Mouse (Mus musculus) liver, adult (tissue): ENCODE results near the gene Bcl2l11.

ENCODE experiments used
- GATA4 ChIP-seq: IDR thresholded peaks from 2 replicates; pipeline ENCODE4 v1.6.1; 2014; ENCODE audit warnings: mild to moderate bottlenecking, low read length; ENCODE audit not compliant: insufficient replicate concordance

Bcl2l11 gene

DNA sequence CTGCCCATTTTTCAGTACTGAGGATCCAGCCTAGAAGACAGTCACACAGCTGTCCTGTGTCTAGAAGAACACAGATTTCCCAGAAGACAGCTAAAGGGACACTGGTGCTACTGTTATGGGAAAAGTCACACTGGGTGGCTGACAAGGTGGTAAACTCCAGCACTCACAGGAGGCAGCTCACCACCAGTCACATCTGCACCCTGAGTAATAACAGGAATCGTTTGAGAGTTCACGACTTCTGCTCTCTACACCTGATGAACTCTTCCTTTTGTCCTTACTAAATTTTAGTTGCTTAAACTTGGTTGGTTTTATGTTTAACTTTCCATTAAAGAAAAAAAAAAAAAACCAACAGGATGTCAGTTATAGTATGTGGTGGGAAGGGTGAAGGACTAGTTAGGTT lies 31.2 kb upstream of the Bcl2l11 start:
- no peak for TF ChIP-seq GATA4

DNA sequence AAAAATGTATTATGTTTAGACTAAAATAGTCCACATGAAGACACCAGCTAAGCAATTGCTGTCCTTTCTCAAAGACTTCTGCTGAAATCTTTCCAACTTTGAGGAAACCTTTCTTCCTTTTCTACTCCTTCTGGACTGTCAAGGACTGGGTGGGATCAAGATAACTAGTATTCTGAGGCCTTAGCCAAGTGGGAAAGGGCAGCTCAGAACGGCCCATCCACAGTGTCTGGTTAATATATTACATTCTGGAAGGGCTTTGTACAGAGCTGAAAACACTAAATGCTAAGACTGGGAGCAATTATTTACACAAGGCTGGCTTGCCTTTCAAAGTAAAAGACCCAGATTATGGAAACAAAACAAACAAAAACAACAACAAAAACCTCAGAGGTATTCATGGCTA lies 30.6 kb upstream of the Bcl2l11 start:
- TF ChIP-seq GATA4 = no peak

DNA sequence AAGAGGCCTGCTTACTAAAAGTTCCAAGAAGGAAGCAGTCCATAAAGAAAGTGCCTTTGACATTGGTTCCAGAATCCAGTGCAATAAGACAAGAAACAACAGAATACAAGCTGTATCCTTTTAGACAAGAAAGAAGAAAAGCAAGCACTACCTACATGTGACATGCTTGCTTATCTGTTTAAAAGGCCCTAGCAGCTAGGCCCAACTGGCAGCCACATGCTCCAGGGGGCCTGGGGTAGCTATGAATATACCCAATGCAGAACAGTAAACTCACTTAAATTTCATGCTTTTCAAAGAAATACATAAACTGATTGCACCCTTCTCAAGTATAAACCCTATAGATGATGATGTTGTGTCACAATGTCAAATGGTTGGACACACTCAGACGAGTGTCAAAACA lies 29.8 kb upstream of the Bcl2l11 start:
- TF ChIP-seq GATA4 = no peak

DNA sequence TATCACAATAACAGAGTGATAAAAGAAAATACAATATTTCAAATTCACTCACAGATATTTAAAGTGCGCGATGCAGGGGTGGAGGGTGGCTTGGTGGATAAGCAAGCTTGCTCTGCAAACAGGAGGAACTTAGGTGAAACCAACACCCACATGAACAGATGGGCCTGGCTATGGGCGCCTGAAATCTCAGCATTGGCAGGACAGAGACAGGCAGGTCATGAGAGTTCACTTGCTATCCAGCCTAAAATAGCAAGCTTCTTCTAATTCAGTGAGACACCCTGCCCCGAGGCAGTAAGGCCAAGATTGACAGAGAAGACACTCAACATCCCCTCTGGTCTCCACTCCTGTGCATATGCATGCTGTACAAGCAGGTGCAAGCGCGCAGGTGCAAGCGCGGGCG lies 23.8 kb upstream of the Bcl2l11 start:
- TF ChIP-seq GATA4 = no peak

DNA sequence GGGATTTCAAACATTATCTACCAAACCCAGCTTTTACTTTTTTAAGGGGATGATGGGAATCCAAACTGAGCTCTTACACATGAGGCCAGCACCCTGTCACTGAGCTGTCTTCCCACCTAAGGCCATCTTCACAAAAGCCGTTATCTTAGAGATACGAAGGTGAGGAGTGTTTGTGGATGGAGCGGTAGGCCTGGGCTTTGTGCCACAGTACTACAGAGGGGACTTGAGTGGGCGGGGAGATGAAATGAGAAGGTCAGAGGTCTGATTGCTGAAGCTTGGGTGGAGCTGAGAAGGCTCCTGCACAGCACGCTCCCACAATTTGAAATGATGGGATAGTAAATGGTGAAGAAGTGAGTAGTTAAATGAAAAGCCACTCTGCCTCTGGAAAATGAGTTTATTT lies 21.0 kb upstream of the Bcl2l11 start:
- no peak for TF ChIP-seq GATA4

GRCm38 (mm10) chr2:128105651-128106050 lies 20.2 kb upstream of the Bcl2l11 start:
- no peak for TF ChIP-seq GATA4

GRCm38 (mm10) chr2:128111537-128111936 lies 14.3 kb upstream of the Bcl2l11 start:
- no peak for TF ChIP-seq GATA4

DNA sequence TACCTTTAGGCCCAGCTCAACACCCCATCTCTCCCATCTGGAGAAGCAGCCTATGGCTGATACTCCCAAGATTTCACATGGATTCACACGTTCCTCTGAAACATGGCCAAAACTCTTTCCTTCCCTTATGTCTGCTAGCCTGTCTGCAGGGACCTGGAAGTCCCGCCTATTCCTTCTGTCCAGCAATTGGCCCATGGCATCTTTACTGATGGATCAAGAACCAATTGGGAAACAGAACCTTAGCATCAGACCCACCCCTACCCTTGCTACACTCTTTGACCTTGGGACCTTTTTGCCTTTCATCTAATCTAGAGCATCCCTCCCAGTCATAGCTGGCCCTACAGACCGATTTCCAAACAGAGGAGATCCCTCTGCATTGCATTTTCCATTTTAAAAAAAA lies 11.2 kb upstream of the Bcl2l11 start:
- TF ChIP-seq GATA4 = no peak

DNA sequence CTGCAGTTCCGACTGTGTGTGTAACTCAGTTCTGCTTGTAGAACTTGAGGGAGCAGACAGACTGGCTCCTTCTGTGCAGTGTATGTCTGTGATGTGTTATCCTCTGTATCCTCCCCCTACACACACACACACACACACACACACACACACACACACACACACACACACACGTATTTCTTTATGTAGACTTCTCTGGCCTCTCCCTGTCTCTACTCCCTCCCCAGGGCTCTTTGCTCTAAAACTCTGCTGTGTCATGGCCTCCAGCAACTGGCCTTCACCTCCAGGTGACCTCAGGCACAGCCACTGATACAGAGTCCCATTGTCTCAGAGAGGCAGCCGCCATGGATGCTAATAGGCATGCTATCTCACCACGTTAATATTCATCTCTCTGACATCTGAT lies 10.3 kb upstream of the Bcl2l11 start:
- no peak for TF ChIP-seq GATA4

GRCm38 (mm10) chr2:128117605-128118004 lies 8.2 kb upstream of the Bcl2l11 start:
- no peak for TF ChIP-seq GATA4

- TF ChIP-seq GATA4 = no peak
These were observed 6.9 kb upstream of the Bcl2l11 start for GRCm38 (mm10) chr2:128118971-128119370.

DNA sequence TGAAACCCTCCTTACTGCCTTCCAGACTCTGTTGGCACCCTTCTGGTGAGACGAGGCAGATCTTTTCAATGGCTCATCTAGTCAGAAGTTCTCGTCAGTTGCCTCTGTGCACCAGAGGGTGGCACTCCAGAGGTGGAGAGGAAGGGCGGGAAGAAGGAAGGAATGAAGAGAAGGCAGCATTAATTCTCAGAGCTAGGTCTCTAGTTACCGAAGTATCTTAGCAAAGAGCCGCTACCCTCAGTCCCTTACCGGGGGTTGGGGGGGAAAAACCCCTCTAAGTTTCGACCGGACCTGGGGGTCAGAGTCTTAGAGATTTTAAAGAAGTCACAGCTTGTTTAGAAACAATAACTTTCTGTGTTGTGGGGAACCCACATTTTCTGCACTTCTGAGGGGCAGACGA lies 3.3 kb upstream of the Bcl2l11 start:
- TF ChIP-seq GATA4 = no peak

GRCm38 (mm10) chr2:128122891-128123771 lies 2.7 kb upstream of the Bcl2l11 start:
- no peak for TF ChIP-seq GATA4

DNA sequence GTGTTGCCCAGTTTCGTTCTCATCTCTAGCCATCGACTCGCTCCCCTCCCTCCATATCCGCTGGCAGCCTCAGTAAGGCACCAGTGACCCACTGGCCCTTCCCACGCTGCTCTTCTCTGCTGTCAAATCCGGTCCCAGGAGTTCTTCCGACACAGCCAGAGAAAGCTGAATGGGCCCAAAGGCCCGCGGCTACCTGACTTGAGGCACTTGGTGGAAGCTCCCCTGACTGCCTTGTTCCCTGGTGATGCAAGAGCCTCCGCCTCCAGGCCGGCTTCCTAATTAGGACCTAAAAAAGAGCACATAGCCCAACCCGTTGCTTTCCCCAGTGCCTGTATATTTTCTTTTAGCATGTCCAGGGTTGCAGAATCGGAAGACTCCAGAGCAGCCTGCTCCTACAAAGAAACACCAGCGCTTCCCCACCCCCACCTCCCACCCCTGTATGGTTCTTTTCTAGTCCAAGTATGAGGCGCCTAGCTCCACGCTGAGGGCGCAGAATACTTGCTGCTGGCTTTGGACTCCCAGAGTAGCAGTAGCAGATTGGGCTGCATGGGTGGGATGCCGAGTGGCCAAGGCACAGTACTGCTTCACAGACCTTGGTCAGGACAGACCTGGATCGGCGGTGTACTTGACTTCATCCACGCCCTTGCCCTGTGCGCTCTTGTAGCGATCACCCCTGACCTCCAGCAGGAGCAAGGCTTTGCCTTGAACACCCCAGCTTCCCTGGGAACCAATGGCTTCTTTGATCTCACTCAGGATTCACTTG lies 1.7 kb upstream of the Bcl2l11 start:
- TF ChIP-seq GATA4 = no peak

GRCm38 (mm10) chr2:128124693-128125092 lies 1.1 kb upstream of the Bcl2l11 start:
- no peak for TF ChIP-seq GATA4

DNA sequence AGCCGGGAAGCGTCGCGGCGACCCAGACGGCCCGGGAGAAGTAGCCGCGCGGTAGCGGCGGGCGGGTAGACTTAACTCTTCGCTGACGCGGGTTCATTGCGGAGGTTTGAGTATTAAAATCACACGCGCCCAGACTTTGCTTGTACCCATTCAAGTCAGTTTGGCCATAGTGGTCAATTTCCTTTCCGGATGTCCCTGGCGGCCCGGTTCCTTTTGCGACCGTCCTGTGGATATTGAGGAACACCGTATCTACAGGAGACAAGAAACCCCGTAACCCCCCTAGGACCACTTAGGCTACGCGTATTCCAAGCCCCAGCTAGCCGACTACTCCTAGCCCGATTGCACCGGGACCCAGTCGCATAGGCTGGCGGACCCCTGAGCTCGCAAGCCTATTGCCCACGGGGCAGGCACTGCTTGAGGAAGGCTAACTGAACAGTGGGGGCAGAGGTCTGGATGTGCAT lies 783 bp downstream of the Bcl2l11 start:
- TF ChIP-seq GATA4 = no peak

DNA sequence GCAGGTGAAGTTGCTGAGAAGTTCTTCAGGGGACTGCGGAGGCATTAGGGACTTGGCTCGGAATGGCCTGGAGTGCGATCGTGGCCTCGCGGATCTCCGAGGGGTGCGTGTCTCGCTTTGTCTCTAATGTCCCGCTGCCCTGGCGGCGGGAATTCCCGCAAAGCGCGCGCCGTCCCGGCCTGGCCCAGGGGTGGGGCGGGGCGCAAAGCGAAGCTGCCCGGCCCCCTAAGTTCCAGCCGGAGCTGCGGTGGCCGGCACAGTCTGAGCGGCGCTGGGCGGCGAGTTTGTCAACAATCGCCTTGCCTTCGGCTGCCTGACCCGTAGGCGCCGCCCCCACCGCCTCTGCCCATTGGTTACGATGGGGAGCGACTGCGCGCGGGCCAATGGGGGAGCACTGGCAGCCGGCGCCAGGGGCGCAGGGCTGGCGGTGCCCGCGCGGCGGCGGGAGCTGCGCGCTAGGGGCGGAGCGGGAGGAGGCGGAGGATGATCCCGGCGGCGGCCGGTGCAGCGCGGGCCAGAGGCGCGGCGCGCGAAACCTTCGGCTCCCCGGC lies 1.4 kb downstream of the Bcl2l11 start:
- no peak for TF ChIP-seq GATA4
